Mouse (Mus musculus): ENCODE measurements around the gene Kif1a.

DNA sequence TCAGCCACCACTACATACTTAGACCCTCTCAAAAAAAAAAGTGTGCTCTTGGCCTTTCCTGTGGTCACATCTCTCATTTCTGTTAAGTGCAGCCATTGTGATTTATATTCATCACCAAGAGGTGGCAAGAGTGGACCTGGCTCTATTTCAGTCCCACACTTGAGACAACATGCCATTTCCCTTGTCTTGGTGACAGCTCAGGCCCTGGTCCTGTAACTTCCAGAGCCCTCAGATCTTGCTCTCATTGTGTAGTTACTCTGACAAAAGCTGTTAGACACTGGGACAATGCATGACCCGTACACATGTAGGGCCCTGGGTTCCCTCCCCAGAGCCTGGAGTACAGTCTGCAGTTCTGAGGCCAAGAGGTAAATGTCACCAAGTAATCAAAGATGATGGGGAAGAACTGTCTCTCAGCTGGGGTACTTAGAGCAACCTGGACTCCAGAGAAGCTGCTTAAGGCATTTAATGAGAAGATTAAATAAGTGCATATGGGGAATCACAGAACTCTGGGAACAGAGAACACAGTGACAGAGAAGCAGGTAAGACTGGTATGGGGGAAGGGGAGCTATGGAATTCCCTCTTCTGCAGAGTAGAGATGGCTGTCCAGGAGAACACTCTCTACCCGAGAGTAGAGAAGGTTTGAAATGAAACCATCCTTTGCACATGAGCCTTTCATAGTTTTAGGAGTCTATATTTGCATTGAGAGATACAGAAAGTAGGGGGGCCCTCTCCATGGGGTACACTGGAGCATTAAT is 49.3 kb upstream of the Kif1a start:
- no peak for TF ChIP-seq CTCF (IDR thresholded peaks at IDR 0.05; ENCODE audit: control insufficient read depth, insufficient read depth, low read length)
- no peak for TF ChIP-seq POLR2A (IDR thresholded peaks at IDR 0.05; ENCODE audit: borderline replicate concordance, control insufficient read depth, low read depth, low read length)
